Mouse (Mus musculus) gastrocnemius, adult 2 months (tissue): ENCODE data around the gene Col13a1. TPM values are rescaled to one million over a fixed set of nuclear protein-coding genes. Genes with fewer than 3 reads are reported as not detected.
A peak's percentile ranks its signal among the peaks of the same experiment; 100 is the strongest.

Experiments
- DNase-seq: peaks from one replicate; pipeline ENCODE4 v3.0.0; 2022
- H3K27ac ChIP-seq: fragments of 200-600 bp; 2 replicates; pipeline ENCODE4 v1.8.1; 2022; ENCODE audit warnings: mild to moderate bottlenecking
- H3K4me3 ChIP-seq: fragments of 200-600 bp; 2 replicates; pipeline ENCODE4 v1.8.1; 2022; ENCODE audit warnings: mild to moderate bottlenecking, moderate library complexity
- CTCF ChIP-seq: fragments of 200-600 bp; IDR thresholded peaks from 2 replicates; pipeline ENCODE4 v1.8.1; 2022; ENCODE audit warnings: antibody characterized with exemption, mild to moderate bottlenecking, moderate library complexity
- intact Hi-C: fragments of 180-260 bp; cut with DNase I; formaldehyde crosslinking; loops from one replicate; pipeline ENCODE4 v1.15.1; 2025
- total RNA-seq, 2 experiments: library from RNA; stranded (reverse); gene quantifications; 2 replicates each; pipeline ENCODE4 v1.2.3; 2021

The Col13a1 gene
- total RNA-seq, 2 experiments from 2014 or later: 0.94 to 1.4 TPM

GRCm38 (mm10) chr10:61829046-61829445, 149.9 kb downstream of the Col13a1 start:
- no peak for TF ChIP-seq CTCF
- no peak overlapping the region for H3K27ac ChIP-seq
- no peak overlapping the region for H3K4me3 ChIP-seq
- intact Hi-C loops: no loop called here
- DNase-seq: no peak

- H3K4me3 ChIP-seq: no peak overlapping the region
- TF ChIP-seq CTCF: no peak
- DNase-seq: no peak
- H3K27ac ChIP-seq: no peak overlapping the region
- intact Hi-C loops: no loop called here
These were observed 150.7 kb downstream of the Col13a1 start for GRCm38 (mm10) chr10:61827950-61828936.

GRCm38 (mm10) chr10:61826753-61827435, 152.0 kb downstream of the Col13a1 start:
- DNase-seq: no peak
- intact Hi-C loops: no loop called here
- Histone ChIP-seq H3K4me3 (no peak overlapping the region), H3K27ac (no peak overlapping the region)
- TF ChIP-seq CTCF: no peak

- Histone ChIP-seq H3K4me3 (no peak overlapping the region), H3K27ac (no peak overlapping the region)
- no peak for TF ChIP-seq CTCF
- intact Hi-C loops: no loop called here
- no peak for DNase-seq
These were observed 152.7 kb downstream of the Col13a1 start for GRCm38 (mm10) chr10:61825979-61826752.

- no peak overlapping the region for H3K4me3 ChIP-seq
- DNase-seq: no peak
- TF ChIP-seq CTCF: no peak
- intact Hi-C loops: no loop called here
- no peak overlapping the region for H3K27ac ChIP-seq
These were observed 153.4 kb downstream of the Col13a1 start for GRCm38 (mm10) chr10:61825536-61825935.

GRCm38 (mm10) chr10:61823731-61824115, 155.2 kb downstream of the Col13a1 start:
- no peak for TF ChIP-seq CTCF
- H3K27ac ChIP-seq: no peak overlapping the region
- H3K4me3 ChIP-seq: no peak overlapping the region
- no peak for DNase-seq
- intact Hi-C loops: no loop called here

GRCm38 (mm10) chr10:61822968-61823730, 155.8 kb downstream of the Col13a1 start:
- DNase-seq: no peak
- Histone ChIP-seq H3K4me3 (no peak overlapping the region), H3K27ac (no peak overlapping the region)
- no peak for TF ChIP-seq CTCF
- intact Hi-C loops: no loop called here

- intact Hi-C loops: no loop called here
- no peak for DNase-seq
- H3K27ac ChIP-seq: no peak overlapping the region
- no peak overlapping the region for H3K4me3 ChIP-seq
- peak; percentile 20; the same call in 1 of the 2 replicates for TF ChIP-seq CTCF
These were observed 158.9 kb downstream of the Col13a1 start for GRCm38 (mm10) chr10:61820050-61820449.

- intact Hi-C loops: no loop called here
- no peak for DNase-seq
- no peak overlapping the region for H3K4me3 ChIP-seq
- TF ChIP-seq CTCF: no peak
- H3K27ac ChIP-seq: no peak overlapping the region
These were observed 166.9 kb downstream of the Col13a1 start for GRCm38 (mm10) chr10:61811987-61812386.

GRCm38 (mm10) chr10:61798133-61798576, 180.8 kb downstream of the Col13a1 start:
- intact Hi-C loops: no loop called here
- no peak for TF ChIP-seq CTCF
- H3K27ac ChIP-seq: no peak overlapping the region
- no peak for DNase-seq
- no peak overlapping the region for H3K4me3 ChIP-seq

GRCm38 (mm10) chr10:61795458-61795857, 183.4 kb downstream of the Col13a1 start:
- Histone ChIP-seq H3K27ac (no peak overlapping the region), H3K4me3 (no peak overlapping the region)
- intact Hi-C loops: no loop called here
- no peak for TF ChIP-seq CTCF
- no peak for DNase-seq

GRCm38 (mm10) chr10:61794971-61795370, 183.9 kb downstream of the Col13a1 start:
- no peak for TF ChIP-seq CTCF
- no peak for DNase-seq
- Histone ChIP-seq H3K27ac (no peak overlapping the region), H3K4me3 (no peak overlapping the region)
- intact Hi-C loops: no loop called here
